Mouse (Mus musculus) forebrain, postnatal 0 days (tissue): Measurements from ENCODE around the gene Ccdc191. TPM values are rescaled to one million over a fixed set of nuclear protein-coding genes. Genes with fewer than 3 reads are reported as not detected.

Source experiments
- ATAC-seq: fragments of 200-750 bp; cut with Nextera tagmentation; 2 replicates; pipeline ENCODE4 v1.8.0; 2017; ENCODE audit warnings: mild to moderate bottlenecking, moderate library complexity
- DNase-seq: peaks from one replicate; pipeline ENCODE4 v3.0.0-alpha.2; 2015
- H3K27ac ChIP-seq: fragments of 300-500 bp; sonication (generic); 2 replicates; pipeline ENCODE4 v1.5.1; 2014; ENCODE audit warnings: low read depth, mild to moderate bottlenecking, antibody characterized with exemption, low read length, moderate library complexity, mixed read lengths
- H3K27me3 ChIP-seq: fragments of 300-500 bp; sonication (generic); 2 replicates; pipeline ENCODE4 v1.6.1; 2014; ENCODE audit warnings: mild to moderate bottlenecking, low read length, mixed read lengths; ENCODE audit not compliant: insufficient read depth
- H3K36me3 ChIP-seq: fragments of 300-500 bp; sonication (generic); 2 replicates; pipeline ENCODE4 v1.6.1; 2014; ENCODE audit warnings: mild to moderate bottlenecking, moderate library complexity; ENCODE audit not compliant: insufficient read depth
- H3K4me1 ChIP-seq: fragments of 300-500 bp; sonication (generic); 2 replicates; pipeline ENCODE4 v1.6.1; 2014; ENCODE audit warnings: antibody characterized with exemption; ENCODE audit not compliant: insufficient read depth
- H3K4me2 ChIP-seq: fragments of 300-500 bp; sonication (generic); 2 replicates; pipeline ENCODE4 v1.6.1; 2014; ENCODE audit warnings: low read depth, mild to moderate bottlenecking, moderate library complexity
- H3K4me3 ChIP-seq: fragments of 300-500 bp; sonication (generic); 2 replicates; pipeline ENCODE4 v1.5.1; 2014; ENCODE audit warnings: low read depth, low read length, mixed read lengths
- H3K9ac ChIP-seq: fragments of 300-500 bp; sonication (generic); 2 replicates; pipeline ENCODE4 v1.6.1; 2014; ENCODE audit warnings: mild to moderate bottlenecking
- H3K9me3 ChIP-seq: fragments of 300-500 bp; sonication (generic); 2 replicates; pipeline ENCODE4 v1.6.1; 2016; ENCODE audit warnings: low read length
- CTCF ChIP-seq: sonication (generic); IDR thresholded peaks from 2 replicates; pipeline ENCODE4 v1.5.1; 2016; ENCODE audit warnings: antibody characterized with exemption, control low read depth, low read depth
- WGBS: fragments of 180-500 bp; shearing (Covaris S2); extraction: QIAGEN DNeasy Blood & Tissue Kit; methylation state at CpG from one replicate; pipeline ENCODE4 v1.1.7; 2014; 5-methylcytosine and 5-hydroxymethylcytosine counted together
- polyA plus RNA-seq: library from polyadenylated mRNA; unstranded; fragments of >200 nt; fragmentation: Nextera tagmentation; extraction: Ambion mirVana; gene quantifications from 2 replicates; pipeline ENCODE4 v1.2.1, GENCODE M21; 2015
- total RNA-seq: library from RNA; depleted of rRNA; stranded (reverse); fragments of >200 nt; gene quantifications from 2 replicates; pipeline ENCODE4 v1.2.3, GENCODE M21; 2014

Ccdc191 gene
- total and polyA plus RNA-seq, 2 experiments from 2014 or later = 6.1 to 7.9 TPM

- Histone ChIP-seq H3K27ac (no peak overlapping the region), H3K9me3 (no peaks in the 10 kb centered on the region), H3K4me2 (no peak overlapping the region), H3K4me3 (no peak overlapping the region), H3K4me1 (no peaks in the 10 kb centered on the region), H3K36me3 (no peaks in the 10 kb centered on the region), H3K27me3 (no peaks in the 10 kb centered on the region), H3K9ac (no peak overlapping the region)
- WGBS = 91% methylated on average over 2 of the region's 2 CpGs
- peak; percentile 40 for TF ChIP-seq CTCF
- no peak for DNase-seq
- no peak for ATAC-seq
Measured at GRCm38 (mm10) chr16:43908881-43909280, 19.3 kb downstream of the Ccdc191 start.

- H3K4me3 ChIP-seq = no peak overlapping the region
- no peaks in the 10 kb centered on the region for H3K27me3 ChIP-seq
- TF ChIP-seq CTCF = no peak
- no peak overlapping the region for H3K4me2 ChIP-seq
- ATAC-seq = no peak
- no peaks in the 10 kb centered on the region for H3K9me3 ChIP-seq
- no peak for DNase-seq
- no peaks in the 10 kb centered on the region for H3K4me1 ChIP-seq
- no peaks in the 10 kb centered on the region for H3K36me3 ChIP-seq
- WGBS = 84% methylated on average over 3 of the region's 3 CpGs
- no peak overlapping the region for H3K9ac ChIP-seq
- no peak overlapping the region for H3K27ac ChIP-seq
Measured at GRCm38 (mm10) chr16:43918867-43919266, 29.3 kb downstream of the Ccdc191 start.

GRCm38 (mm10) chr16:43922024-43922423 is 32.4 kb downstream of the Ccdc191 start:
- H3K4me3 ChIP-seq = no peak overlapping the region
- H3K9ac ChIP-seq = no peak overlapping the region
- H3K27me3 ChIP-seq = no peaks in the 10 kb centered on the region
- no peak for TF ChIP-seq CTCF
- H3K27ac ChIP-seq = no peak overlapping the region
- no peaks in the 10 kb centered on the region for H3K36me3 ChIP-seq
- 44% methylated on average over 2 of the region's 2 CpGs for WGBS
- ATAC-seq = no peak
- no peak overlapping the region for H3K4me2 ChIP-seq
- H3K4me1 ChIP-seq = no peaks in the 10 kb centered on the region
- no peaks in the 10 kb centered on the region for H3K9me3 ChIP-seq
- no peak for DNase-seq

- H3K36me3 ChIP-seq = no peaks in the 10 kb centered on the region
- H3K9me3 ChIP-seq = no peaks in the 10 kb centered on the region
- DNase-seq (no peak), ATAC-seq (no peak)
- no peaks in the 10 kb centered on the region for H3K27me3 ChIP-seq
- TF ChIP-seq CTCF = no peak
- 47% methylated on average over 3 of the region's 3 CpGs for WGBS
- H3K4me2 ChIP-seq = no peak overlapping the region
- no peak overlapping the region for H3K27ac ChIP-seq
- H3K4me3 ChIP-seq = no peak overlapping the region
- H3K9ac ChIP-seq = no peak overlapping the region
- H3K4me1 ChIP-seq = no peaks in the 10 kb centered on the region
Measured at GRCm38 (mm10) chr16:43922630-43923029, 33.0 kb downstream of the Ccdc191 start.

GRCm38 (mm10) chr16:43925001-43925558 is 35.5 kb downstream of the Ccdc191 start:
- H3K4me3 ChIP-seq = no peak overlapping the region
- ATAC-seq (peak; percentile 95), DNase-seq (no peak)
- no peaks in the 10 kb centered on the region for H3K4me1 ChIP-seq
- WGBS = 42% methylated on average over 6 of the region's 6 CpGs
- no peak for TF ChIP-seq CTCF
- no peaks in the 10 kb centered on the region for H3K9me3 ChIP-seq
- no peaks in the 10 kb centered on the region for H3K27me3 ChIP-seq
- no peak overlapping the region for H3K27ac ChIP-seq
- H3K9ac ChIP-seq = no peak overlapping the region
- H3K36me3 ChIP-seq = no peaks in the 10 kb centered on the region
- H3K4me2 ChIP-seq = no peak overlapping the region

- H3K27ac ChIP-seq = no peak overlapping the region
- 93% methylated on average over 1 of the region's 1 CpGs for WGBS
- no peaks in the 10 kb centered on the region for H3K36me3 ChIP-seq
- no peaks in the 10 kb centered on the region for H3K27me3 ChIP-seq
- no peak for TF ChIP-seq CTCF
- DNase-seq (no peak), ATAC-seq (no peak)
- H3K9ac ChIP-seq = no peak overlapping the region
- no peaks in the 10 kb centered on the region for H3K4me1 ChIP-seq
- no peaks in the 10 kb centered on the region for H3K9me3 ChIP-seq
- H3K4me2 ChIP-seq = no peak overlapping the region
- H3K4me3 ChIP-seq = no peak overlapping the region
Measured at GRCm38 (mm10) chr16:43925846-43926245, 36.2 kb downstream of the Ccdc191 start.

GRCm38 (mm10) chr16:43926341-43926859 is 36.8 kb downstream of the Ccdc191 start, which contains the start of gene Qtrt2:
Gene Qtrt2, minus strand, starts transcription at chr16:43926809.
- no peak within 1 kb of the TSS for H3K4me3 ChIP-seq
- H3K4me2 ChIP-seq = no peak within 1 kb of the TSS
- H3K9me3 ChIP-seq = no peaks in the 10 kb centered on the region
- no peaks in the 10 kb centered on the region for H3K4me1 ChIP-seq
- TF ChIP-seq CTCF = no peak
- no peaks in the 10 kb centered on the region for H3K36me3 ChIP-seq
- H3K27ac ChIP-seq = no peak within 1 kb of the TSS
- no peak for DNase-seq
- H3K9ac ChIP-seq = no peak within 1 kb of the TSS
- H3K27me3 ChIP-seq = no peaks in the 10 kb centered on the region
- ATAC-seq = no peak
- 72% methylated on average over 6 of the region's 6 CpGs for WGBS
